Mouse (Mus musculus): ENCODE results near the gene Anapc15-ps. TPM values are rescaled to one million over a fixed set of nuclear protein-coding genes. Genes with fewer than 3 reads are reported as not detected.
A peak's percentile ranks its signal among the peaks of the same experiment; 100 is the strongest.

Anapc15-ps gene
- polyA plus RNA-seq, 1 experiment from 2014 or later, result not detected

GRCm38 (mm10) chr10:95667371-95668030 lies 5.8 kb downstream of the Anapc15-ps start:
- peak; percentile 22 for DNase-seq (ENCODE audit: low spot score)
- 65% methylated on average over 3 of the region's 3 CpGs for WGBS
- H3K36me3 ChIP-seq (ENCODE audit: insufficient read depth, low read length), result no peaks in the 10 kb centered on the region

GRCm38 (mm10) chr10:95666791-95667190 lies 6.5 kb downstream of the Anapc15-ps start:
- Histone ChIP-seq H3K4me3 (replicated peaks; ENCODE audit: low read depth, low read length) (no peak overlapping the region), H3K36me3 (ENCODE audit: insufficient read depth, low read length) (no peaks in the 10 kb centered on the region), H3K4me2 (ENCODE audit: low read length) (no peak overlapping the region), H3K9ac (ENCODE audit: low read depth, low read length) (no peak overlapping the region), H3K9me3 (replicated peaks; ENCODE audit: low read length) (no peaks in the 10 kb centered on the region), H3K27me3 (ENCODE audit: insufficient read depth, low read length) (no peaks in the 10 kb centered on the region), H3K4me1 (replicated peaks; ENCODE audit: insufficient read depth, low read length) (no peaks in the 10 kb centered on the region), H3K27ac (no peak overlapping the region)
- TF ChIP-seq CTCF (IDR thresholded peaks at IDR 0.05; ENCODE audit: low read depth), result no peak
- 81% methylated on average over 2 of the region's 2 CpGs for WGBS
- DNase-seq (ENCODE audit: low spot score) (no peak), ATAC-seq (replicated peaks; ENCODE audit: low FRiP score, low read depth) (no peak)

More at GRCm38 (mm10) chr10:95667371-95668030, 5.8 kb downstream of the Anapc15-ps start:
- Histone ChIP-seq H3K27ac (no peak overlapping the region), H3K4me3 (replicated peaks; ENCODE audit: low read depth, low read length) (no peak overlapping the region), H3K27me3 (ENCODE audit: insufficient read depth, low read length) (no peaks in the 10 kb centered on the region), H3K4me2 (ENCODE audit: low read length) (no peak overlapping the region), H3K9ac (ENCODE audit: low read depth, low read length) (no peak overlapping the region), H3K9me3 (replicated peaks; ENCODE audit: low read length) (no peaks in the 10 kb centered on the region), H3K4me1 (replicated peaks; ENCODE audit: insufficient read depth, low read length) (no peaks in the 10 kb centered on the region)
- no peak for TF ChIP-seq CTCF (IDR thresholded peaks at IDR 0.05; ENCODE audit: low read depth)
- no peak for ATAC-seq (replicated peaks; ENCODE audit: low FRiP score, low read depth)

DNA sequence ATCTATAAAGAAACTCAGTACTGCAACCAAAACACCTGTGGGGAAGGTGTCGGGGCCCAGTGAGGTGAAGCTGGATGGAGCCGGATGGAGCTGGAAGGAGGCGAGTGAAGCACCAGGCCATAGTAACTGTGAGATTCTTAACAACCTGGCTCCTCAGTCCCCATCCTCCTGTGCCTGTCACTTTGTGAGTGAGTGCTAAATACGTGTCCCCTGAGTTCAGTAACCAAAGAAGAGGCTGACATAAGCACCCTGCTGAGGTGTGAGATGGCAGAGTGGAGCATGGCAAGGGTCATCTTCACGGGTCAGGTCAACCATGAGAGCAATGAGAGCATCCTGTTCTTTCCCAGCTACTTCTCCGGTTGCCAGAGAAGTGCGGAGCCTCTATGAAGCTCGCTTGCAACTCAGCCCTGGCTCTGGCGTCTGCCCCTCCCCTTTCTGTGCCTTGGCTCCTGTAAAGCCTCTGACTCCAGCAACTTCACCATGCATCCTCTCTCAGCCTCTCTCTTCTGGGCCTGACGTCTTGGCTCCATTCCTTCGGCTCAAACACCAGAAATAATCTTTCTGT lies 7.7 kb downstream of the Anapc15-ps start:
- Histone ChIP-seq H3K4me1 (replicated peaks; ENCODE audit: insufficient read depth, low read length) (no peaks in the 10 kb centered on the region), H3K4me3 (replicated peaks; ENCODE audit: low read depth, low read length) (no peak overlapping the region), H3K9me3 (replicated peaks; ENCODE audit: low read length) (no peaks in the 10 kb centered on the region), H3K9ac (ENCODE audit: low read depth, low read length) (no peak overlapping the region), H3K27ac (no peak overlapping the region), H3K4me2 (ENCODE audit: low read length) (no peak overlapping the region), H3K27me3 (ENCODE audit: insufficient read depth, low read length) (no peaks in the 10 kb centered on the region), H3K36me3 (ENCODE audit: insufficient read depth, low read length) (no peaks in the 10 kb centered on the region)
- no peak for ATAC-seq (replicated peaks; ENCODE audit: low FRiP score, low read depth)
- no peak for TF ChIP-seq CTCF (IDR thresholded peaks at IDR 0.05; ENCODE audit: low read depth)
- WGBS, result 31% methylated on average over 11 of the region's 11 CpGs
- no peak for DNase-seq (ENCODE audit: low spot score)

GRCm38 (mm10) chr10:95664613-95665012 lies 8.6 kb downstream of the Anapc15-ps start:
- Histone ChIP-seq H3K27ac (no peak overlapping the region), H3K4me1 (replicated peaks; ENCODE audit: insufficient read depth, low read length) (no peaks in the 10 kb centered on the region), H3K4me3 (replicated peaks; ENCODE audit: low read depth, low read length) (no peak overlapping the region), H3K9me3 (replicated peaks; ENCODE audit: low read length) (no peaks in the 10 kb centered on the region), H3K9ac (ENCODE audit: low read depth, low read length) (no peak overlapping the region), H3K27me3 (ENCODE audit: insufficient read depth, low read length) (no peaks in the 10 kb centered on the region), H3K36me3 (ENCODE audit: insufficient read depth, low read length) (no peaks in the 10 kb centered on the region), H3K4me2 (ENCODE audit: low read length) (no peak overlapping the region)
- DNase-seq (ENCODE audit: low spot score), result no peak
- ATAC-seq (replicated peaks; ENCODE audit: low FRiP score, low read depth), result no peak
- TF ChIP-seq CTCF (IDR thresholded peaks at IDR 0.05; ENCODE audit: low read depth), result no peak
- 41% methylated on average over 3 of the region's 3 CpGs for WGBS

DNA sequence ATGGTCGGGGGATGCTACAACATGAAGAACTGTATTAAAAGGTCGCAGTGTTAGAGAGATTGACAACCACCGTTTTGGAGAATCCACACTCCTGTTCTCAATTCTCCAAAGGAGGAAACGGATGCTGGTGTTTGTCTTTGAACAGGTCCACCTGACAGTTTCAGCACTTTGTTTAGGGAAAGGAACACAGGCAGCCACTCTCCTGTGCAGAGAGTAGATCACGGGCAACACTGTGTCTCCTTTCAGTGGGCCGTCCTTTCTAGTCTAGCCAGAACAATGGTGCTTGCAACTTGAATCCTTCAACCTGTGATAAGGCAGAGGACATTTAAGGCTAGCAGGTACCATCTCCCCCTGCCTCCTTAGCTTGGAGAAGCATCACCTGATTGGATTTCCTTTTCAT lies 12.9 kb downstream of the Anapc15-ps start:
- Histone ChIP-seq H3K36me3 (ENCODE audit: insufficient read depth, low read length) (no peaks in the 10 kb centered on the region), H3K4me1 (replicated peaks; ENCODE audit: insufficient read depth, low read length) (peaks cover 6% of the 10 kb centered on the region; the same call in 1 of the 2 replicates), H3K9me3 (replicated peaks; ENCODE audit: low read length) (no peaks in the 10 kb centered on the region), H3K27me3 (ENCODE audit: insufficient read depth, low read length) (no peaks in the 10 kb centered on the region), H3K27ac (no peak overlapping the region), H3K9ac (ENCODE audit: low read depth, low read length) (no peak overlapping the region), H3K4me2 (ENCODE audit: low read length) (no peak overlapping the region), H3K4me3 (replicated peaks; ENCODE audit: low read depth, low read length) (no peak overlapping the region)
- TF ChIP-seq CTCF (IDR thresholded peaks at IDR 0.05; ENCODE audit: low read depth), result no peak
- ATAC-seq (replicated peaks; ENCODE audit: low FRiP score, low read depth), result no peak
- 55% methylated on average over 6 of the region's 6 CpGs for WGBS
- no peak for DNase-seq (ENCODE audit: low spot score)

GRCm38 (mm10) chr10:95659471-95660150 lies 13.6 kb downstream of the Anapc15-ps start:
- TF ChIP-seq CTCF (IDR thresholded peaks at IDR 0.05; ENCODE audit: low read depth), result no peak
- H3K27ac ChIP-seq, result no peak overlapping the region
- DNase-seq (ENCODE audit: low spot score) (peak; percentile 28), ATAC-seq (replicated peaks; ENCODE audit: low FRiP score, low read depth) (no peak)
- WGBS, result 74% methylated on average over 8 of the region's 8 CpGs
- H3K27me3 ChIP-seq (ENCODE audit: insufficient read depth, low read length), result no peaks in the 10 kb centered on the region
- H3K9me3 ChIP-seq (replicated peaks; ENCODE audit: low read length), result no peaks in the 10 kb centered on the region
- no peak overlapping the region for H3K4me2 ChIP-seq (ENCODE audit: low read length)
- no peak overlapping the region for H3K4me3 ChIP-seq (replicated peaks; ENCODE audit: low read depth, low read length)
- H3K36me3 ChIP-seq (ENCODE audit: insufficient read depth, low read length), result no peaks in the 10 kb centered on the region
- peaks cover 6% of the 10 kb centered on the region; the same call in 1 of the 2 replicates for H3K4me1 ChIP-seq (replicated peaks; ENCODE audit: insufficient read depth, low read length)
- H3K9ac ChIP-seq (ENCODE audit: low read depth, low read length), result no peak overlapping the region
